Mouse (Mus musculus) left cerebral cortex, adult 8-10 months (tissue): ENCODE results near the gene Ksr1. TPM values are rescaled to one million over a fixed set of nuclear protein-coding genes. Genes with fewer than 3 reads are reported as not detected.
A peak's percentile ranks its signal among the peaks of the same experiment; 100 is the strongest.

ENCODE experiments used
- DNase-seq, 2 experiments: peaks; one replicate each; pipeline ENCODE4 v3.0.0; 2022; ENCODE audit warnings: low spot score in 2 of 2
- total RNA-seq, 4 experiments: library from RNA; stranded (reverse); gene quantifications; 2 replicates each; pipeline ENCODE4 v1.2.4; 2022

Gene Ksr1
- total RNA-seq, 4 experiments from 2014 or later: 53.6 to 63.6 (median 56.0) TPM

- no peak for DNase-seq
Measured at GRCm38 (mm10) chr11:79125775-79126174, 20.4 kb downstream of the Ksr1 start.

GRCm38 (mm10) chr11:79122556-79122955 lies 23.7 kb downstream of the Ksr1 start:
- no peak for DNase-seq

GRCm38 (mm10) chr11:79120087-79120486 lies 26.1 kb downstream of the Ksr1 start:
- no peak for DNase-seq

GRCm38 (mm10) chr11:79118918-79119377 lies 27.3 kb downstream of the Ksr1 start:
- DNase-seq: no peak

GRCm38 (mm10) chr11:79116665-79117064 lies 29.5 kb downstream of the Ksr1 start:
- peak in 1 of 2 experiments; percentile 60 for DNase-seq

- DNase-seq: no peak
Measured at GRCm38 (mm10) chr11:79115659-79116058, 30.5 kb downstream of the Ksr1 start.

GRCm38 (mm10) chr11:79114061-79114460 lies 32.1 kb downstream of the Ksr1 start:
- DNase-seq: no peak

- DNase-seq: no peak
Measured at GRCm38 (mm10) chr11:79113397-79113796, 32.8 kb downstream of the Ksr1 start.

GRCm38 (mm10) chr11:79112559-79113302 lies 33.5 kb downstream of the Ksr1 start:
- no peak for DNase-seq

GRCm38 (mm10) chr11:79111864-79112558 lies 34.2 kb downstream of the Ksr1 start:
- no peak for DNase-seq

GRCm38 (mm10) chr11:79110446-79110845 lies 35.8 kb downstream of the Ksr1 start:
- DNase-seq: no peak

GRCm38 (mm10) chr11:79107934-79108333 lies 38.3 kb downstream of the Ksr1 start:
- no peak for DNase-seq

GRCm38 (mm10) chr11:79104998-79105397 lies 41.2 kb downstream of the Ksr1 start:
- DNase-seq: no peak

- DNase-seq: no peak
Measured at GRCm38 (mm10) chr11:79104538-79104937, 41.7 kb downstream of the Ksr1 start.

- DNase-seq: no peak
Measured at GRCm38 (mm10) chr11:79104096-79104495, 42.1 kb downstream of the Ksr1 start.

- DNase-seq: no peak
Measured at GRCm38 (mm10) chr11:79103461-79103869, 42.7 kb downstream of the Ksr1 start.

- no peak for DNase-seq
Measured at GRCm38 (mm10) chr11:79102280-79102679, 43.9 kb downstream of the Ksr1 start.

GRCm38 (mm10) chr11:79101568-79101967 lies 44.6 kb downstream of the Ksr1 start:
- DNase-seq: no peak

- DNase-seq: no peak
Measured at GRCm38 (mm10) chr11:79099032-79099431, 47.2 kb downstream of the Ksr1 start.

GRCm38 (mm10) chr11:79097736-79098135 lies 48.5 kb downstream of the Ksr1 start:
- DNase-seq: no peak

- no peak for DNase-seq
Measured at GRCm38 (mm10) chr11:79096673-79097072, 49.5 kb downstream of the Ksr1 start.

GRCm38 (mm10) chr11:79095713-79096112 lies 50.5 kb downstream of the Ksr1 start:
- peak in 1 of 2 experiments; percentile 59 for DNase-seq

- DNase-seq: peak in 1 of 2 experiments; percentile 54
Measured at GRCm38 (mm10) chr11:79094727-79095126, 51.5 kb downstream of the Ksr1 start.
